Mouse (Mus musculus): ENCODE results near the gene H2-DMa.

DNA sequence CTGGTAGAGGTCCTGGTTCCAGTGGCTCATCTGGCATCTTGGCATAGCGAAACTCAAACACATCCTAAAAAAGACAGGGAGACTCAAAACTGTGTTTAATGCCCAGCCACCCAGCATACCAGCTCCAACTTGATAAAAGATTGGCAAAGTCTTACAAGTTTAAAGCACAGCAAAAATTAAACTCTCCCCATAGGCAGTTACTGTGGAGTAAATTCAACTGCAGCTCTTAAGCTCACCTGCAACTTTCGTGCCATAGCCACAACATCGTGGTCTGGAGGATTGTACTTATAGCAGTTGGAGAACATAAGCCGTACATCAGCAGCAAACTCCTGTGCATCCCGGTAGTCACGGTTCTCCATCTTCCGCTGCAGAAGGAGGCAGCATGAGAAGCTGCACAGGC, 5.2 kb upstream of the H2-DMa start:
- TF ChIP-seq GATA1 (IDR thresholded peaks at IDR 0.05; ENCODE audit: borderline replicate concordance, low read length) (no peak), FLI1 (IDR thresholded peaks at IDR 0.05; ENCODE audit: low read length) (no peak)

All from megakaryocyte, embryonic 14.5 days (primary cell).